Mouse (Mus musculus): Measurements from ENCODE around the gene Clca1.
A peak's percentile ranks its signal among the peaks of the same experiment; 100 is the strongest.
"Not testable (repeated sequence)": the region's sequence is repeated elsewhere in the genome, so short reads cannot be mapped to it uniquely, and the experiment has no call there.

Clca1 gene

GRCm38 (mm10) chr3:145032676-145033075 lies at the start of gene Clca1:
Clca1 (minus strand) TSS chr3:145032776.
- DNase-seq: no peak

DNA sequence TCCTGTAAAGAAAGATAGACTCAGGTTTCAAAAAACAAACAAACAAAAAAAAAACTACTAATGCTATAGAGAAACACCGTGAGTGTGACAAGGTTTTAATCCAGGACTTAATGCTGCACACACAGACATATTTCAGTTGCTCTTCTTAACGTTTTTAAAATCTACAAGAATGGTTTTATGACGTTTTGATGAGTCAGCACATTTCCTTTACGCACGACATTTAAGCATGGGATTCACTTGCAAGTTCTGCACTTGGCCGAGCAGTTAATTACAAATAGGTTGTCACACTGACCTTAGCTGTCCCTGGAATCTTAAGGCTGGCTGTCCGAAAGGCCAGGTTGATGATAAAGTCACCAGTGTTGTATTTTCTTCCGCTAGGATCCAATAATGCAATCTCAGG lies 48.3 kb upstream of the Clca1 start:
- no peak for DNase-seq

DNA sequence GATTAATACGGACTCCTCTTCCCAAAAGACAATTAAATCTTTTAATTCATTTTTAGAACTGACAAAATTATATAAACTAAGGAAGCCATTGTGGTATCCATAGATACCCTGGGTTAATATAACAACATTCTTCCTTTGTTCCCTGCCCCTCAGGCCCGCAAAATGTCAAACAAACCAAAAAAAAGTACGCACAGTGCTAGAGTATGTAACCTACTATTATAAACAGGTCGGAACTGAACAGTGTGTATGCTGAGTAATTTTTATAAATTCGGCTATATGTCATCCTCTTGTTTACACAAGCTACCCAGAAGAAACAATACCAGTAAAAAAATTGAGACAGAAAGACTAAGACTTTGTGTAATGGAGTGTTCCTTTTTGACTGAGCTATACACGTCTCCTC lies 45.8 kb upstream of the Clca1 start:
- peak; percentile 21 for DNase-seq

GRCm38 (mm10) chr3:145072339-145072738 lies 39.8 kb upstream of the Clca1 start:
- DNase-seq: no peak

- no peak for DNase-seq
Measured at GRCm38 (mm10) chr3:145068964-145069363, 36.4 kb upstream of the Clca1 start.

GRCm38 (mm10) chr3:145055138-145055537 lies 22.6 kb upstream of the Clca1 start:
- not testable (repeated sequence) for DNase-seq

GRCm38 (mm10) chr3:145049820-145050219 lies 17.2 kb upstream of the Clca1 start:
- DNase-seq: no peak

- DNase-seq: no peak
Measured at GRCm38 (mm10) chr3:145038813-145039212, 6.2 kb upstream of the Clca1 start.

- no peak for DNase-seq
Measured at GRCm38 (mm10) chr3:145028036-145028435, 4.5 kb downstream of the Clca1 start.

GRCm38 (mm10) chr3:145026750-145027149 lies 5.8 kb downstream of the Clca1 start:
- peak; percentile 62 for DNase-seq

GRCm38 (mm10) chr3:145017807-145018206 lies 14.8 kb downstream of the Clca1 start:
- DNase-seq: no peak

GRCm38 (mm10) chr3:145004422-145004821 lies 28.2 kb downstream of the Clca1 start:
- DNase-seq: no peak

DNA sequence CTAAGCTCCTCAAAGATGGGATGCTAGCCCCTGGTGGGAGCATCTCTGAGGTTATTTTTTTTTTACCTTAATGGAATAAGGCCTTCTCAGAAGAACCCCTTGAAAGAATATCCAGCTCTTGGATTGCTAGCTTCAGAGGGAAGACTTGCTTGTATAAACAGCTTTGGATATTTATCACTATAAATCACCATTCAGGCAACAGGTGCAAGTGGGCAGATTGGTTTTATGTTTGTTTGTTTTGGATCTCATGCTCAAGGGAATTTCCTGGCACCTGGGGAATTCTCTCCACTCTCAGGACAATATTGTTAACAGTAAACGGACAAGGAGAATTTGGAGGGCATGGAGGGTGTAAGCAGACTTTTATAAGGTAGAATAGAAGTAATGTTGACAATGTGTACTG lies 31.7 kb downstream of the Clca1 start:
- no peak for DNase-seq

DNA sequence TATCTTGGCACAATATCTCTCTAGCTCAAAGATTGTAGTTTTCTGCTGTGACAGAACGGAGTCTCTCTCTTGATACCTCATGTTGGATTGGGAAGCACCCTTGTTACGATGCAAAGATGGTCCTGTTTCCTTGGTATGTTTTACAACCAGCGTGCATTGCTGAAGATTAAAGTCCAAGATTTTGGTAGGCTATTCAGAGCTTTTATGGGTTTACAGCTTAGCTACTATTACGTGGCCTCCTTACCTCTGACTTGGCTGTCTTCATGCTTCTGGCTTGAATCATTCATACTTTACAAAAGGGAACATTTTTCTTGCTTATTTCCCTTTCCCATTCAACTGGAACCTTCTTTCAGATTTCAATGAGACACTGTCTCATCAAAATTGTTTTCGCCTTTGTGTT lies 39.5 kb downstream of the Clca1 start:
- DNase-seq: no peak

DNA sequence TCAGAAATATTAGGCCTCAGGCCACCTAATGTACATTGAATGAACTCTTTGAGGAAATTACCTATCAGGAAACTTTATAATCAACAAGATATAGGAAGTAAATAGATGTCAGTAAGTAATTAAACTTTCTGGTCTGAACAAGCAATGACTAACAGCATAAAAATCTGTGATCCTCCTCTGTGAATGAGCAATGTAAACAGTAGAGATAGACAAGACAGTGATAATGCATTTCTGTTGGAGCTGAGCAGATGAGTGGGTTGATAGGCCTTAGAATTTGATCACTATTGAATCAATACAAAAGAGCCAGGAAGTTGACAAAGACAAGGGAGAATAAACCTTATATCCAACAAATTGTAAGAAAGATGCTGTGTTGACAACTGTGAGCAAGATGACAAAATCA lies 40.0 kb downstream of the Clca1 start:
- no peak for DNase-seq

DNA sequence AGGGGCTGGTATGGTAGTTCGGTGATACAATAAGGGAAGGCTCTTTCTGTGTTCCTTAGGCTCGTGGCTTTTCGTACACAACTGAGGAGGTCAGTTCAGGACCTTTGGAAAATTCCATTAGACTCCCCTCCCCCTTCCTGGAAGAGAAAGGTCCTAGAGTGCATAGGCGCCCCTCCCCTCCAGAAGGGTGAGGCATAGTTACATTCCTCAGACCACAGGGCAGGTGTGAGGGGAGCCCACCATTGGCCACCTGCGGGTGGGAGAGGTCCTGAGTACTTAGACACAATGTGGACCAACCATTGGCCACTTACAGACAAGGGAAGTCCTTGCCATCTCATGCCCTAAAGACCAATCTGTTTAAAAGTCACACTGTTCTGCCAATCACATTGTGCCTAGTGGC lies 46.7 kb downstream of the Clca1 start:
- DNase-seq: no peak

DNA sequence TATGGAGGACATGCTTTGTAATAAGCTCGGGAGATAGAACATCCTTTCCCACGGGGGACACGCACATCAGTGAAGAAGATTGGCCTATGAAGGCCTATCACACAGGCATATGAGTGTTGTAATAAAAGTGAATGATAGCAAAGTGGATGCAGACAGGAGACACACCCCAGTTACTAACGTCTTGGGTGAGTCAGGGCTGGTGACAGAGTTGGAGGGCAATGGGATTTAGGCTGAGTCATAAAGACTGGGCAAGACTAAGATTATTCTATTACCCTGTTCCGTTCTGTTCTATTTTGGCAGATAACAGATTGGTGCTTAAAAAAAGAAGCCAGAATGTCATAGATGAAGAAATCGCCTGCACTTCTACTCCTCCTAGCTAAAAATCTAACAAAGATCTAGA lies 52.0 kb downstream of the Clca1 start:
- no peak for DNase-seq

DNA sequence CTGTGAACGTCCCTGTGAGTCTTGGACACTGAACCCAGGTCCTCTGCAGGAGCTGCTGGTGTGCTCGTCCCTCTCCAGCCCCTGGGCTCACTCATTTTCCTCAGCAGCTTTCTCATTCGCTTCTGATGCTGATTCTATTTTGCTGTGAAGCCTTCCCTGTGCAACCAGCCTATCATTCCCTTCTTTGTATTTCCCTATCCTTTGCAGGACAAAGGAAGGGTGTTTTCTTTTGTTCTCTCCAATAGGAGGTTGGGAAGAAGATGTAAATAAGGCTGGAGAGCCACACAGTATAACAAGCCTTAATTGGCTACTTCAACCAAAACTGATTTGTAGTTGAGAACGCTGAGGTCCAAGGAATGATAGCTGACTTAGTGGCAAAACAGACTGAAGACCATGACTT lies 54.9 kb downstream of the Clca1 start:
- DNase-seq: no peak

GRCm38 (mm10) chr3:144976091-144976490 lies 56.5 kb downstream of the Clca1 start:
- DNase-seq: no peak

DNA sequence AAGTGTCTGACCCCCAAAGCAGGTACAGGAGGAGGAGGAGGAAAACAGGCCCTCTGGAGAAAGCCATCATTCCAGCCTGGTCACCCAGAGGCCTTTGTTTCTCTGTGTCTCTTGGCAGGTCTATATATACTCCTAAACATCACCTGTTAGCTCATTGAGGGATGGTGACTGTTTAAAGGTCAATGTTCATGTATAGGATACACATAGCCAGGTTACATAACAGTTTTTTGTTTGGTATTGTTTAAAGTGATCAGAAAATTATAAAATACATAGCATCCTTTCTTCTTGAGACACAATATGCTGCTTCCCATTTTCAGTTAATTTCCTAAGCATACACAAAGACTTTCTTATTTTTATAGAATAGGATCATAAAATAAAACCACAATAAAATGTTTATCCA lies 57.6 kb downstream of the Clca1 start, which contains the start of gene Clca4a:
Gene Clca4a (minus strand): TSS at position 101 of the 400 bp plus-strand sequence.
- DNase-seq: no peak

- DNase-seq: no peak
Measured at GRCm38 (mm10) chr3:144971553-144972270, 60.9 kb downstream of the Clca1 start.

DNA sequence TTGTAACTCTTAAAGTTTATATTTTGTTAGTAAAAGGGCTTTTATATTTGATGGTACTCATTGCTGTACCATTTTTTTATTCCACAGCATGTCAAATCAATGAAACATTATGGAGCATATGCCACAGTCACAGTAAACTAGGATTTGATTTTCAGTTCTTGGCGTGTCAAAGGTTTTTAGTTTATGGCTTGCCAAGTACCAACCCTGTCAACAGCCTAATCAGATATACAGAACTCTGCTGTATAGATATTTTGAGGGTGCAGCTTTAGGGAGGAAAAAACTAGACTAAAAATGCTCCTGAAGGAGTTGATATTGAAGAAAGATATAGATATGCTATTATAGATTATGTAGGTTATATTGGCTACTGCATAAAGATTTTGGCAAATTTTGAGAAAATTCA lies 62.8 kb downstream of the Clca1 start:
- no peak for DNase-seq

- DNase-seq: no peak
Measured at GRCm38 (mm10) chr3:144966074-144966473, 66.5 kb downstream of the Clca1 start.

All from heart, adult 11 months (tissue).